Mouse (Mus musculus) stomach, embryonic 14.5 days (tissue): ENCODE measurements around the gene Ankub1. TPM values are rescaled to one million over a fixed set of nuclear protein-coding genes. Genes with fewer than 3 reads are reported as not detected.

Experiments
- ATAC-seq: fragments of 200-750 bp; cut with Nextera tagmentation; 2 replicates; pipeline ENCODE4 v1.8.0; 2017; ENCODE audit warnings: low read depth, moderate TSS enrichment; ENCODE audit not compliant: insufficient number of reproducible peaks, insufficient read depth, low FRiP score
- H3K27ac ChIP-seq: fragments of 300-500 bp; sonication (generic); 2 replicates; pipeline ENCODE4 v1.5.1; 2014; ENCODE audit warnings: mild to moderate bottlenecking, low read length, moderate library complexity, mixed read lengths
- H3K27me3 ChIP-seq: fragments of 300-500 bp; sonication (generic); 2 replicates; pipeline ENCODE4 v1.6.1; 2014; ENCODE audit warnings: low read length, control low read depth, mixed read lengths; ENCODE audit not compliant: control insufficient read depth, insufficient read depth
- H3K36me3 ChIP-seq: fragments of 300-500 bp; sonication (generic); 2 replicates; pipeline ENCODE4 v1.6.1; 2014; ENCODE audit warnings: mild to moderate bottlenecking, control low read depth, low read length, moderate library complexity, mixed read lengths; ENCODE audit not compliant: control insufficient read depth, insufficient read depth
- H3K4me1 ChIP-seq: fragments of 300-500 bp; sonication (generic); 2 replicates; pipeline ENCODE4 v1.6.1; 2014; ENCODE audit warnings: low read length, control low read depth, mixed read lengths; ENCODE audit not compliant: control insufficient read depth, insufficient read depth
- H3K4me2 ChIP-seq: fragments of 300-500 bp; sonication (generic); replicated peaks from 2 replicates; pipeline ENCODE4 v1.6.1; 2014; ENCODE audit warnings: low read depth, low read length, control low read depth
- H3K4me3 ChIP-seq: fragments of 300-500 bp; sonication (generic); 2 replicates; pipeline ENCODE4 v1.5.1; 2014; ENCODE audit warnings: low read depth, low read length, control low read depth
- H3K9ac ChIP-seq: fragments of 300-500 bp; sonication (generic); replicated peaks from 2 replicates; pipeline ENCODE4 v1.6.1; 2014; ENCODE audit warnings: low read depth, mild to moderate bottlenecking, control low read depth, low read length, moderate library complexity, mixed read lengths
- H3K9me3 ChIP-seq: fragments of 300-500 bp; sonication (generic); 2 replicates; pipeline ENCODE4 v1.6.1; 2016; ENCODE audit warnings: low read depth, low read length, control low read depth; ENCODE audit not compliant: control insufficient read depth
- WGBS: fragments of 180-500 bp; shearing (Covaris S2); extraction: QIAGEN DNeasy Blood & Tissue Kit; methylation state at CpG from one replicate; pipeline ENCODE4 v1.1.7; 2014; 5-methylcytosine and 5-hydroxymethylcytosine counted together
- polyA plus RNA-seq: library from polyadenylated mRNA; unstranded; fragments of >200 nt; fragmentation: Nextera tagmentation; extraction: Ambion mirVana; gene quantifications from 2 replicates; pipeline ENCODE4 v1.2.1, GENCODE M21; 2014

Ankub1 gene
- polyA plus RNA-seq, 1 experiment from 2014 or later = not detected

DNA sequence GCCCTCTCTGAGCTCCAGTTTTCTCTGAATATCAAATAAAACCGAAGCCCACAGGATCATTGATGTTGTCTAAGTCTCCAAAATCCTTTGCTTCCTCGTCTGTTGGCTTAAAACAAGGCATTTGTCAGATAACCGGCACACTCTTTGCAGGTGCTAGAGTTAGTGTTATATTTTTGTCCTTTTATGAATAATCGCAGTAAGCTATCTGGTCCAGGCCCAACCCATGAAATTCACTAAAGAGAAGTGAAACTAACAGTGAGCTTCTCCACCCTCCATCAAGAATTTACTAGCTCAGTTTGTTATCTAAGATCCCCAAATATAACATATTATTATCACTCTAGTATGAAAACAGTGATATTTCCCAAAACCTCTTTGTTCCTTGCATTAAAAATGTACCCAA is 827 bp downstream of the Ankub1 start:
- Histone ChIP-seq H3K4me3 (no peak overlapping the region), H3K9me3 (no peaks in the 10 kb centered on the region), H3K36me3 (no peaks in the 10 kb centered on the region), H3K4me1 (no peaks in the 10 kb centered on the region), H3K4me2 (no peak overlapping the region), H3K27me3 (no peaks in the 10 kb centered on the region), H3K27ac (no peak overlapping the region), H3K9ac (no peak overlapping the region)
- no peak for ATAC-seq
- 83% methylated on average over 4 of the region's 4 CpGs for WGBS

DNA sequence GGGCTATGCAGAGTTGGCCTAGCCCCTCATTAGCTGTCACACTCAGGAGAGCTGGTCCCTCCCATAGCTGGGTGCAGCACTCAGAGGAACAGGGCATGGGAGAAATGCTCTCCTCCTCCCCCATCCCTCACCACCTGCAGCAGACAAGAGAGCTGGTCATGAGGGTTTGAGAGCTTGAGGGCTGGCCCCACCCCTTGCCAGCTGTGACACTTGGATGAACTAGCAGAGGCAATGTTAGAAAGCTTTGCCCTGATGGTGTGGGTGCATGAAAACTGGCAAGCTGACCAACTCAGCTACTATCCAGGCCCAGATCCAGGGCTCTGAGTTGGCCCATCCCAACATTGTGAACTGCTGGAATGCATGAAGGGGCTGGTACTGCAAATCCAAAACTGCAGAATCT is 14.8 kb downstream of the Ankub1 start:
- H3K9me3 ChIP-seq = no peaks in the 10 kb centered on the region
- no peak overlapping the region for H3K27ac ChIP-seq
- H3K36me3 ChIP-seq = no peaks in the 10 kb centered on the region
- ATAC-seq = no peak
- no peak overlapping the region for H3K4me3 ChIP-seq
- no peak overlapping the region for H3K9ac ChIP-seq
- H3K4me2 ChIP-seq = no peak overlapping the region
- H3K27me3 ChIP-seq = no peaks in the 10 kb centered on the region
- H3K4me1 ChIP-seq = no peaks in the 10 kb centered on the region

DNA sequence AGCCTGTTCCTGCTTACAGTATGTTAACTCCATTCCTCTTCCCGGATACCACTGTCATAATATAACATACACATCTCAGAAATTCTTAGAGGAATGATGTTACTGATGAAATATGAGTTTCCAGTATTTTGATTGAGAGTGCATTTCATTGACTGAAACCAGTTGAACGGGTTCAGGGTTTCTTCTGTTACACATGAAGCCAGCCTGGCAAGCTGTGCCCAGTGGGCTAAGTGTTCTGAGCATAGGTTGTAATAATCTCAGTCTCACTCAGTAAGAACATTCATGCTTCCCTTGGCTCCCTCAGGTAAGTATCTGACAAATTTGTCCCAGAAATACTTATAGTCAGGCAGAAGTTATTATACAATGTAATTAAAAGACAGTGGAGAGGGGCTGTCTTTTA is 18.5 kb downstream of the Ankub1 start:
- no peak overlapping the region for H3K4me2 ChIP-seq
- H3K9ac ChIP-seq = no peak overlapping the region
- WGBS = 68% methylated on average over 2 of the region's 2 CpGs
- no peaks in the 10 kb centered on the region for H3K9me3 ChIP-seq
- H3K36me3 ChIP-seq = no peaks in the 10 kb centered on the region
- ATAC-seq = no peak
- no peaks in the 10 kb centered on the region for H3K27me3 ChIP-seq
- H3K4me1 ChIP-seq = no peaks in the 10 kb centered on the region
- H3K27ac ChIP-seq = no peak overlapping the region
- no peak overlapping the region for H3K4me3 ChIP-seq

DNA sequence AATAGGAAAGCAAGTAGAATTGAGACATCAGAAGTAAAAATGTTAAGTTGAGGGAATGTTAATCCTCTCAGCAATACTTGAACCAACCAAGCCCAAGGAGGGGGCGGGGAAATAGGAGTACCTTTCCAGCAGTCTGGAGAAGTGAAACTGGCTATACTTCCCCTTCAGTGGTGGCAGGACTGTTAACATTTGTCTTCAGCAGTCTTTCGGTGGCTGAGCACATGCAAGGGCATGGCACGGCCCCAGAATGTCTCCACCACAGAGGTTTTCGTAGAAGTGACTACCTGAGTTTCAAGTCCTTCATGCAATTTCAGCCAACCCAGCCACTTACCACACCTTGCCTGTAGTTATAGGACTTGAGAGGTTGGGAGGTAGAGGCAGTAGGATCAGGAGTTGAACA is 19.0 kb downstream of the Ankub1 start:
- ATAC-seq = no peak
- H3K27ac ChIP-seq = no peak overlapping the region
- no peak overlapping the region for H3K4me2 ChIP-seq
- no peak overlapping the region for H3K4me3 ChIP-seq
- H3K36me3 ChIP-seq = no peaks in the 10 kb centered on the region
- no peak overlapping the region for H3K9ac ChIP-seq
- 80% methylated on average over 4 of the region's 4 CpGs for WGBS
- no peaks in the 10 kb centered on the region for H3K9me3 ChIP-seq
- H3K27me3 ChIP-seq = no peaks in the 10 kb centered on the region
- no peaks in the 10 kb centered on the region for H3K4me1 ChIP-seq

DNA sequence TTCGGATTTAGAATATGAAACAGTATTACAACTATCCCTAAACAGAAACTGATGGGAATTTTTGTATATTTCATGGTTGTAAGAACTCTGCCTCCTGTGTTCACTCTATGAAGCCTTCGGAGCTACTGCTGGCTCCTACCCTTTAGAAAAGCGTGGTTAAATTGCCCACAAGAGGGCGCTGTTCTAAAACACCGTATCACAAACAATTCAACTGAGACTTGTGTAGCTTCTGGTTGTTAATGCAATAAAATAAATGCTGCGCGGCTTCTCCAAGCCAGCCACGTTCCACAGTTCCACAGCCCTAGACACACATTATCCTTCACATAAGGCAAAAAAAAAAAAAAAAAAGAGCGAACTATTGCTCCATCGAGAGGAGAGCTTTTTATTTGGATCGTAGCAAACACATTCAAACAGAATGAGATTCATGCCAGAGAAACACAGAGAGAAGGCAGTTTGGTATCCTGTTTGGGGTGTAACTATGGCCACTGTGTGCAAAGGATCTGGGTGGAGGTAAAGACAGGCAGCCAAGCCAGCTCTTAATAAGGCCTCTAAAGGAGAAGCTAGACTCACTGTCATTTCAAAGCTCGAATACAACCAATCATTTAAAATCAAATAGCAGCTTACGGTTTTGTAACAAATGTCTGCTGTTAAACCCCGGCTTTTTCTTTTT is 25.4 kb downstream of the Ankub1 start:
- ATAC-seq = peak; percentile 58; the same call in 1 of the 2 replicates
- Histone ChIP-seq H3K27ac (no peak overlapping the region), H3K9ac (no peak overlapping the region), H3K4me1 (no peaks in the 10 kb centered on the region), H3K9me3 (no peaks in the 10 kb centered on the region), H3K27me3 (no peaks in the 10 kb centered on the region), H3K4me3 (no peak overlapping the region), H3K36me3 (no peaks in the 10 kb centered on the region), H3K4me2 (peak overlapping the region; percentile 27; the same call in 1 of the 2 replicates)
- WGBS = 28% methylated on average over 14 of the region's 14 CpGs

DNA sequence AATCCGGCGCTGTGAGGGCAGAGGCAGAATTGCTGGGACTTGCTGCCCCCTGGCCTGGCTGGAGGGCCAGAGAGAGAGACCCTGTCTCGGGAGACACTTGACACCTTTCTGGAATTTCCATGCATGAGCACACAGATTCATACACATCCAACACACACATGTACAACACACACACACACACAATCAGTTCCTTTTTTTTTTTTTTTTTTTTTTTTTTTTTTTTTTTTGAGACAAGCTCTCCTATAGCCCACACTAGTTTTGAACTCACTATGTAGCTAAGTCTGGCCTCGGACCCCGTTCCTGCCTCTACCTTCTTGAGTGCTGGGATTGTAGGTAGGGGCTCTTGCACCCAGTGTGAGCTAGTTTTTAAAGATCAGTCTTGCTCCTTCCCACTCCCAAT is 26.7 kb downstream of the Ankub1 start:
- no peaks in the 10 kb centered on the region for H3K36me3 ChIP-seq
- no peak overlapping the region for H3K27ac ChIP-seq
- H3K9me3 ChIP-seq = no peaks in the 10 kb centered on the region
- WGBS = 90% methylated on average over 5 of the region's 5 CpGs
- no peaks in the 10 kb centered on the region for H3K27me3 ChIP-seq
- H3K4me2 ChIP-seq = no peak overlapping the region
- ATAC-seq = no peak
- H3K4me3 ChIP-seq = no peak overlapping the region
- H3K4me1 ChIP-seq = no peaks in the 10 kb centered on the region
- H3K9ac ChIP-seq = no peak overlapping the region

DNA sequence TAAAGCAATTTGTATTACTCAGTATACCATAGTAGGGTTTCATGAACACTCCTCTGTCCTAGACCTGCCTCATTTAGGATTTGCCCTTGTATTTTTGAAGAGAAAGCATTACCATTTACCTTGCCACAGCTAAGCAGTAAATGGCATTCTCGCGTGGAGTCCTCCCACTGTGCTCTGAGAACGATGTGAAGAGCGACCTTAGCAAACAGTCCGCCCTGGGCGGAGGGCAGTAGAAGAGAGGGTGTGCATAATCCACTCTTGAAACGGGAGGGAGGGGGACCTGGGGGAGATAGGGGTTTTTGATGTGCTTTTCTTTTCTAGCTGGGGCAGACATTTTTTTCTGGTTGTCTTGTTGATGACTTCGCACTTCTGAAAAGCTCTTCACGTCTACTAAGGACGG is 27.9 kb downstream of the Ankub1 start:
- no peaks in the 10 kb centered on the region for H3K27me3 ChIP-seq
- no peak for ATAC-seq
- H3K4me3 ChIP-seq = no peak overlapping the region
- WGBS = 70% methylated on average over 10 of the region's 10 CpGs
- H3K4me2 ChIP-seq = no peak overlapping the region
- H3K27ac ChIP-seq = no peak overlapping the region
- no peaks in the 10 kb centered on the region for H3K36me3 ChIP-seq
- no peaks in the 10 kb centered on the region for H3K9me3 ChIP-seq
- H3K9ac ChIP-seq = no peak overlapping the region
- no peaks in the 10 kb centered on the region for H3K4me1 ChIP-seq

DNA sequence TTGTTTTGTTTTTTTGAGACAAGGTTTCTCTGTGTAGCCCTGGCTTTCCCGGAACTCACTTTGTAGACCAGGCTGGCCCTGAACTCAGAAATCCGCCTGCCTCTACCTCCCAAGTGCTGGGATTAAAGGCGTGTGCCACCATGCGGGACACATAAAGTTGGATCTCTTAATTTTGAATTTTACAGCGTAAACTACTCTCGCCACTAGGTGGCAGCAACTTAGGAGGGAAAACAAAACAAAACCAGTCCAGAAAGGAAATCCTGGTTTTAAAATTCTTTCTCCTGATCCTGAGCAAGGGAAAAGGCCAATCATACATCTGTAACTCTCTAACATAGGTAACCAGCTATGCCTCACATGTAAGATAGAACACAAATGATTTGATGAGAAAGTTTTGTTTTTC is 28.9 kb downstream of the Ankub1 start:
- 24% methylated on average over 6 of the region's 6 CpGs for WGBS
- H3K27me3 ChIP-seq = no peaks in the 10 kb centered on the region
- no peak overlapping the region for H3K27ac ChIP-seq
- H3K9ac ChIP-seq = no peak overlapping the region
- H3K4me2 ChIP-seq = no peak overlapping the region
- no peaks in the 10 kb centered on the region for H3K36me3 ChIP-seq
- no peaks in the 10 kb centered on the region for H3K4me1 ChIP-seq
- H3K4me3 ChIP-seq = no peak overlapping the region
- H3K9me3 ChIP-seq = no peaks in the 10 kb centered on the region
- no peak for ATAC-seq

DNA sequence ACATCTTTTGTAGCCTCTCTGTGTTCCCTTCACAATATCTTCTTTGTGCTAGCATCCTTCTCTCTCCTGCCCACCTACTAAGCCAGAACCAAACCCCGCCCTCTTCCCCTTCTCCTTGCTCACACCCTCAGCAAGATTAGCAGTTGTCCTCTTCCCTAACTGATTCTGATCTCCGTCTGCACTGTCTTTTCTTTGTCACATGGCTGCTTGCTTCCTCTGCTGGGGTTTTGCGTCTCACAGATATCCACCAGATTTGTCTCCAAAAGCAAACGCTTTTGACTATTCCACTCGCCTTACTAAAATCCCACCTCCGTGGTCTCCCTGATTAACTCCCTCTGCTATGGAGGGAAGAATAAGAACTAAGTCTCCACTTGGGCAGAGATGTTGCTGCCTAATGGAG is 34.0 kb downstream of the Ankub1 start:
- H3K27me3 ChIP-seq = no peaks in the 10 kb centered on the region
- H3K9ac ChIP-seq = no peak overlapping the region
- H3K4me3 ChIP-seq = no peak overlapping the region
- no peak for ATAC-seq
- H3K4me2 ChIP-seq = no peak overlapping the region
- H3K9me3 ChIP-seq = no peaks in the 10 kb centered on the region
- H3K27ac ChIP-seq = no peak overlapping the region
- no peaks in the 10 kb centered on the region for H3K4me1 ChIP-seq
- no peaks in the 10 kb centered on the region for H3K36me3 ChIP-seq
- WGBS = 71% methylated on average over 6 of the region's 6 CpGs
